Mouse (Mus musculus): ENCODE results near the gene Grb10.

- TF ChIP-seq POLR2A (IDR thresholded peaks at IDR 0.05; ENCODE audit: control insufficient read depth, extremely low read depth, insufficient read depth, low read length, poor library complexity) (no peak), CTCF (IDR thresholded peaks at IDR 0.05; ENCODE audit: borderline replicate concordance, control insufficient read depth, extremely low read depth, insufficient read depth, low read length, poor library complexity) (no peak)
These were observed 13.1 kb downstream of the Grb10 start for GRCm38 (mm10) chr11:12025392-12025755.

Measured in thymus, adult 2 months (tissue).